ENCODE assay signal across 14 mouse cellular contexts in the genomic region with DNA sequence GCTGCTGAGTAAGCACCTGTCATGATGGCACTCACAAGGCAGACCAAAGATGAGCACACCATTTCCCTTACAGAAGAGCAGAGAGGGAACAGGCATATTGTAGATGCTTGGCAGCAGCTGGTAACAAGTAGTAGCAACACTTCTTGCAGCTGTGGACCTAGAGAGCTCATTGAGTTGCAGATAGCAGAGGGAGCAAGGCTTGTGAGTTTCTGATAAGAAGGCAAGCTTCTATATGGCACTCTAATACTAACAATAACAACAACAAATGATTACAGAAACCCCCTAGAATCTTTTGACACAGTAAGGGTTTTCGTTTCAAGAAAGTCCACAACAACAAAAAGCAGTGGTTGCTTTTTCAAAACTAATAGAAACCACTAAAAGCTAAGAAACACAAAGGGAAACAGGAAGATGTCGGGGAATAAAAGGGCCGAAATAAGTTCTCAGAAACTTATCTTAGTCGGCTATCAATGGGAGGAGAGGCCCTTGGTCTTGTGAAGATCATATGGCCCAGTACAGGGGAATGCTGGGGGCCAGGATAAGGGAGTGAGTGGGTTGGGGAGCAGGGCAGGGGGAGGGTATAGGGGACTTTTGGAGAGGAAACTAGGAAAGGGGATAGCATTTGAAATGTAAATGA.
A peak's percentile ranks its signal among the peaks of the same experiment; 100 is the strongest.
DNase-seq lines count a peak whose midpoint lies in the region; ATAC-seq lines count a peak whose summit lies in the region.
"Had no signal": no experiment of that assay in that cellular context is flagged by ENCODE, and none has a peak within 500 bp of the region (broad histone marks: within the 10 kb centered on the region; RNA-seq: fewer than 3 reads in every experiment).

No protein-coding gene starts in this region.

- no peak for DNase-seq in heart, postnatal 36 days
- DNase-seq in c-Kit-positive CD71-negative TER-119-negative erythroid progenitor cells, embryonic 14.5 days (ENCODE audit: low read depth), result peak; percentile 13
- peak; percentile 19 to 44 for DNase-seq in spleen, postnatal 36 days (ENCODE audit: low spot score in 2 of 2)
- DNase-seq in layer of hippocampus, adult 18-20 months (ENCODE audit: low spot score in 2 of 2), result no peak
- DNase-seq in ovary, postnatal 14 days (ENCODE audit: low spot score), result no peak
- no peak for DNase-seq in left cerebral cortex, postnatal 14 days (ENCODE audit: low spot score in 2 of 2)
- DNase-seq: adrenal gland, postnatal 25 days; cerebellum, adult 18-20 months; gastrocnemius, postnatal 36 days; lung, adult 2 months; thymus, postnatal 25 days had no signal

- H3K27me3 ChIP-seq in heart, embryonic 13.5 days (replicated peaks), result no peaks in the 10 kb centered on the region
- no peaks in the 10 kb centered on the region for H3K27me3 ChIP-seq in liver, embryonic 12.5 days (replicated peaks)

- ATAC-seq in heart, embryonic 13.5 days (ENCODE audit: extremely low read depth, insufficient number of reproducible peaks, low FRiP score, low TSS enrichment), result no peak
- ATAC-seq in liver, embryonic 12.5 days, result peak; percentile 99
- ATAC-seq: hindbrain, embryonic 16.5 days had no signal

- 0 out of 2 replicates have a peak overlapping the region, but pooled peaks have one; percentile 28 for H3K27ac ChIP-seq in heart, embryonic 13.5 days (replicated peaks)
- H3K27ac ChIP-seq in liver, embryonic 12.5 days, result peak overlapping the region; percentile 95

- no peak overlapping the region for H3K9ac ChIP-seq in heart, embryonic 13.5 days
- peak overlapping the region; percentile 51 for H3K9ac ChIP-seq in liver, embryonic 12.5 days

- no peaks in the 10 kb centered on the region for H3K4me1 ChIP-seq in heart, embryonic 13.5 days
- H3K4me1 ChIP-seq in liver, embryonic 12.5 days, result peaks cover 46% of the 10 kb centered on the region

- 47% methylated on average over 4 of the region's 4 CpGs for WGBS in heart, embryonic 13.5 days
- WGBS in liver, embryonic 12.5 days (ENCODE audit: insufficient replicate concordance), result 20% methylated on average over 4 of the region's 4 CpGs

- H3K9me3 ChIP-seq in heart, embryonic 13.5 days, result no peaks in the 10 kb centered on the region
- no peaks in the 10 kb centered on the region for H3K9me3 ChIP-seq in liver, embryonic 12.5 days (replicated peaks)

- H3K4me3 ChIP-seq in heart, embryonic 13.5 days, result no peak overlapping the region
- peak overlapping the region; percentile 31 for H3K4me3 ChIP-seq in liver, embryonic 12.5 days

- intact Hi-C loops in heart, postnatal 36 days (cut with DNase I), result no loop called here
- intact Hi-C loops in left cerebral cortex, postnatal 14 days (cut with DNase I), result no loop called here

- no peaks in the 10 kb centered on the region for H3K36me3 ChIP-seq in heart, embryonic 13.5 days
- no peaks in the 10 kb centered on the region for H3K36me3 ChIP-seq in liver, embryonic 12.5 days

- peak overlapping the region; percentile 19; the same call in 1 of the 2 replicates for H3K4me2 ChIP-seq in heart, embryonic 13.5 days
- H3K4me2 ChIP-seq in liver, embryonic 12.5 days, result peak overlapping the region; percentile 59

Comparison
In these comparisons a context has a peak if more than half of its experiments do, and no peak if none do; other contexts are left out.
1. DNase-seq: peak in c-Kit-positive CD71-negative TER-119-negative erythroid progenitor cells, embryonic 14.5 days (single experiment) and spleen, postnatal 36 days (2 of 2); none in heart, postnatal 36 days (0 of 2), layer of hippocampus, adult 18-20 months (0 of 2), ovary, postnatal 14 days (single experiment) and left cerebral cortex, postnatal 14 days (0 of 2).